Mouse (Mus musculus): Measurements from ENCODE around the gene Lsp1. TPM values are rescaled to one million over a fixed set of nuclear protein-coding genes. Genes with fewer than 3 reads are reported as not detected.

The Lsp1 gene
- polyA plus RNA-seq, 1 experiment from 2014 or later: 5.5 TPM

- H3K9me3 ChIP-seq (ENCODE audit: control insufficient read depth, low read length): no peaks in the 10 kb centered on the region
- no peaks in the 10 kb centered on the region for H3K36me3 ChIP-seq (ENCODE audit: control insufficient read depth, insufficient read depth, low read length)
- 50% methylated on average over 11 of the region's 11 CpGs for WGBS
- no peak for ATAC-seq
- H3K9ac ChIP-seq (ENCODE audit: low read depth, low read length): no peak overlapping the region
- H3K4me2 ChIP-seq (ENCODE audit: low read length): no peak overlapping the region
- H3K27ac ChIP-seq (ENCODE audit: low read depth, low read length): no peak overlapping the region; the same call in 1 of the 2 replicates
- peaks cover 18% of the 10 kb centered on the region for H3K4me1 ChIP-seq (ENCODE audit: control insufficient read depth, insufficient read depth, low read depth, low read length)
- no peak overlapping the region for H3K4me3 ChIP-seq (ENCODE audit: low read length)
- H3K27me3 ChIP-seq (replicated peaks; ENCODE audit: control insufficient read depth, insufficient read depth, low read length): no peaks in the 10 kb centered on the region; the same call in 1 of the 2 replicates
Observed at GRCm38 (mm10) chr7:142483136-142483535, 22.5 kb downstream of the Lsp1 start.

GRCm38 (mm10) chr7:142484780-142485179 lies 24.2 kb downstream of the Lsp1 start:
- Histone ChIP-seq H3K27me3 (replicated peaks; ENCODE audit: control insufficient read depth, insufficient read depth, low read length) (no peaks in the 10 kb centered on the region; the same call in 1 of the 2 replicates), H3K27ac (ENCODE audit: low read depth, low read length) (no peak overlapping the region), H3K4me2 (ENCODE audit: low read length) (no peak overlapping the region), H3K36me3 (ENCODE audit: control insufficient read depth, insufficient read depth, low read length) (no peaks in the 10 kb centered on the region), H3K4me3 (ENCODE audit: low read length) (no peak overlapping the region), H3K9ac (ENCODE audit: low read depth, low read length) (no peak overlapping the region), H3K4me1 (ENCODE audit: control insufficient read depth, insufficient read depth, low read depth, low read length) (peaks cover 18% of the 10 kb centered on the region), H3K9me3 (ENCODE audit: control insufficient read depth, low read length) (no peaks in the 10 kb centered on the region)
- WGBS: 84% methylated on average over 11 of the region's 12 CpGs
- ATAC-seq: no peak

DNA sequence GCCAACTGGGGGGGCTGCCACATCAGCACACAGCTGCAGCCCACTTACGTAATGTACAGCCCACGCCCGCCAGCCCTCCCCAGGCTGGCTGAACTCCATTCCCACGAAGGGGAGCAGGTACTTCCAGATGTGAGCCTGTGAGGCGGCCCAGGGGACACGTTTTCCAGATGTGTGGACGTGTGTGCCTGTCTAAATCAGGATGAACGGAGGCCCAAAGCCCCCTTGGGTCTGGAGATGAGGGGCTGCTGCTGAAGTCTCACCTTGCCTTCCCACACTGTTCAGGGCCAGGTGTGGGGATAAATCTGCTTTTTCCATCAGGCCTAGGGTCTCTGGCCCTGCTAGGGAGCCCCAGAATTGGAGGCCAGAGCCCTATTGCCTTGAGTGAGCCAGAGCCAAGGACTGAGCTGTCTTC lies 26.1 kb downstream of the Lsp1 start:
- Histone ChIP-seq H3K4me3 (ENCODE audit: low read length) (no peak overlapping the region), H3K9me3 (ENCODE audit: control insufficient read depth, low read length) (no peaks in the 10 kb centered on the region), H3K27me3 (replicated peaks; ENCODE audit: control insufficient read depth, insufficient read depth, low read length) (no peaks in the 10 kb centered on the region), H3K9ac (ENCODE audit: low read depth, low read length) (peak overlapping the region; percentile 32; the same call in 1 of the 2 replicates), H3K36me3 (ENCODE audit: control insufficient read depth, insufficient read depth, low read length) (no peaks in the 10 kb centered on the region), H3K4me2 (ENCODE audit: low read length) (no peak overlapping the region), H3K4me1 (ENCODE audit: control insufficient read depth, insufficient read depth, low read depth, low read length) (peaks cover 13% of the 10 kb centered on the region), H3K27ac (ENCODE audit: low read depth, low read length) (no peak overlapping the region; the same call in 1 of the 2 replicates)
- ATAC-seq: no peak
- 73% methylated on average over 8 of the region's 8 CpGs for WGBS

DNA sequence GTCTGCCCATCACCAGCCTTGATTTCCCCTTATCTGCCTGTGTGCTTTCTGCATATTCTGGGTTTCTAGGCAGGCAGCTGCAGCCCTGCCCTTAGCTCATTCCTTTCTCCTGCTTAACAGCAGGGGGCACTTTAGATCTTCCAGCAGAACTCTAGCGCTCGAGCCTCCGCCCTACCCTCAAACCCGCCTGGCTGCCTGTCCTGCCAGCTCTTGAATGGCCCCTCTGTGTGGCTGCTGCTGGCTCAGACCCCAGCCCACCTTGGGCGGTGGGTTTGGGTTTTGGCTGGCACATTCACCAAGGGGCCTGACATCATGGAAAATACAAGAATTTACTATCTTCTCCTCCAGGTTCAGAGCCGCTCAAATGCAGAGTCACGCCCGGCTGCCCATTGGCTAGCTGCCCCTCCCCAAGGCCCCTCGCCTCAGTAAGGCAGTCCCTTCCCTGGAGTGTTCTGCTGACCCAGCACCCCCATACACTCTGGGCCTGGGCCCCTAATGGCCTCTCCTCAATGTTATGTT lies 26.8 kb downstream of the Lsp1 start:
- Histone ChIP-seq H3K36me3 (ENCODE audit: control insufficient read depth, insufficient read depth, low read length) (no peaks in the 10 kb centered on the region), H3K9me3 (ENCODE audit: control insufficient read depth, low read length) (no peaks in the 10 kb centered on the region), H3K4me3 (ENCODE audit: low read length) (no peak overlapping the region), H3K27me3 (replicated peaks; ENCODE audit: control insufficient read depth, insufficient read depth, low read length) (no peaks in the 10 kb centered on the region), H3K4me1 (ENCODE audit: control insufficient read depth, insufficient read depth, low read depth, low read length) (peaks cover 8% of the 10 kb centered on the region), H3K27ac (ENCODE audit: low read depth, low read length) (peak overlapping the region; percentile 51), H3K4me2 (ENCODE audit: low read length) (peak overlapping the region; percentile 20; the same call in 1 of the 2 replicates), H3K9ac (ENCODE audit: low read depth, low read length) (peak overlapping the region; percentile 8; the same call in 1 of the 2 replicates)
- peak; percentile 85 for ATAC-seq
- 18% methylated on average over 9 of the region's 9 CpGs for WGBS

DNA sequence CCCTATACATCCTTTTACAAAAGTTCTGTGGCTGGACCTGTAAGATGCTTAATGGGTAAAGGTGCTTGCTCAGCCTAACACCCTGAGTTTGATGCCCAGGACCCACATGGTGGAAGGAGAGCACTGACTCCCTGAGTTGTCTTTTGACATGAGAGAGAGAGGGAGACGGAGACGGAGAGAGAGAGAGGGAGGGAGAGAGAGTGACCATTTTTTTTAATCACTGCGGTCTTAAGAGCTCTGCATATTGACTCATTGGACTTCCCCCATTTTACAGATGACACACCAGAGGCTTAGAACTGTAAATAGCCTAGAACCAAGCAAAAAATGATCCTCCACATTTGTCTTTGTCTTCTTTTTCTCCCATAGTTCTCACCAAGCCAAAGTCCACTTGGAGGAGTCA lies 27.4 kb downstream of the Lsp1 start:
- H3K4me2 ChIP-seq (ENCODE audit: low read length): no peak overlapping the region
- H3K9me3 ChIP-seq (ENCODE audit: control insufficient read depth, low read length): no peaks in the 10 kb centered on the region
- no peaks in the 10 kb centered on the region for H3K27me3 ChIP-seq (replicated peaks; ENCODE audit: control insufficient read depth, insufficient read depth, low read length)
- 89% methylated on average over 3 of the region's 3 CpGs for WGBS
- ATAC-seq: no peak
- no peaks in the 10 kb centered on the region for H3K36me3 ChIP-seq (ENCODE audit: control insufficient read depth, insufficient read depth, low read length)
- H3K27ac ChIP-seq (ENCODE audit: low read depth, low read length): no peak overlapping the region
- no peak overlapping the region for H3K4me3 ChIP-seq (ENCODE audit: low read length)
- H3K9ac ChIP-seq (ENCODE audit: low read depth, low read length): no peak overlapping the region
- peaks cover 8% of the 10 kb centered on the region for H3K4me1 ChIP-seq (ENCODE audit: control insufficient read depth, insufficient read depth, low read depth, low read length)

DNA sequence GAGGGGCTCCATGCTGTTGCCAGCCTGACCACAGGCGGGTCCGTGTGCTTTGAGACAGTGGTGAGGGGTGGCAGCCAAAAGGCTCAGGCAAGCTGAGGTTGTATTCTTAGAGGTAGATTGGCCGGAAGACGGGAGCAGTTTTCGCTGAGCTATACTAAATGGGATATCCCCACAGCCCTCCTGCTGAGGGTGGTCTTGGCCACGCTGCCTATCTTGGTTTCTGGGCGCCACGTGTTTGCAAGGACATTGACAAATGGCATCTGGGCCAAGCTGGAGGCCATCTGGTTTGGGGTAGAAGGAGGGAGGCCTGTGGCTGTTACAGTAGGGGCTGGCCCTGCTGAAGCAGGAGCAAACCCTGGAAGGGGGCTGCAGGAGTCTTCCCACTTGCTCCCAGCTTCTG lies 32.9 kb downstream of the Lsp1 start:
- H3K9ac ChIP-seq (ENCODE audit: low read depth, low read length): no peak overlapping the region
- no peak overlapping the region for H3K4me2 ChIP-seq (ENCODE audit: low read length)
- no peak overlapping the region for H3K4me3 ChIP-seq (ENCODE audit: low read length)
- ATAC-seq: no peak
- no peak overlapping the region for H3K27ac ChIP-seq (ENCODE audit: low read depth, low read length)
- H3K36me3 ChIP-seq (ENCODE audit: control insufficient read depth, insufficient read depth, low read length): no peaks in the 10 kb centered on the region
- no peaks in the 10 kb centered on the region for H3K27me3 ChIP-seq (replicated peaks; ENCODE audit: control insufficient read depth, insufficient read depth, low read length)
- H3K9me3 ChIP-seq (ENCODE audit: control insufficient read depth, low read length): no peaks in the 10 kb centered on the region
- no peaks in the 10 kb centered on the region for H3K4me1 ChIP-seq (ENCODE audit: control insufficient read depth, insufficient read depth, low read depth, low read length)
- WGBS: 74% methylated on average over 8 of the region's 8 CpGs

DNA sequence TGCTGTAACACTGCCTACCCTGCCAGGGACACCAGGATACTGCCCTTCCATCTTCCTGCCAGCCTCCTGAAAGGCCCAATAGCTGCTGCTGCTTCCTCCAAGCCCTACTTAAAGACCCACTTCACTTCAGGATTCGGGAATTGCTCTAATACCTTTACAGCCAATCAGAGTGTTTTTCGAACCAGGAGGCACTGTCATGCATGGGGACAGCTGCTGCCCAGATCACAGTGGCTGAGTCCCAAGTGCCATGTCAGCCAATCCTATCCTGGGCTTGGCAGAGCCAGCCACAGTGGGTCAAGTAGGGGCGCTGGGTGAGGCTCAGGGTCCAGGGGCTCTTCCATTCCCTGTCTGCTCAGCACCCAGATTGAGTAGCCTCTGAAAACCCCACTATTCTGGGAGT lies 35.5 kb downstream of the Lsp1 start:
- ATAC-seq: no peak
- H3K9ac ChIP-seq (ENCODE audit: low read depth, low read length): no peak overlapping the region
- no peak overlapping the region for H3K27ac ChIP-seq (ENCODE audit: low read depth, low read length)
- no peaks in the 10 kb centered on the region for H3K4me1 ChIP-seq (ENCODE audit: control insufficient read depth, insufficient read depth, low read depth, low read length)
- no peaks in the 10 kb centered on the region for H3K36me3 ChIP-seq (ENCODE audit: control insufficient read depth, insufficient read depth, low read length)
- no peak overlapping the region for H3K4me2 ChIP-seq (ENCODE audit: low read length)
- 70% methylated on average over 3 of the region's 3 CpGs for WGBS
- no peaks in the 10 kb centered on the region for H3K27me3 ChIP-seq (replicated peaks; ENCODE audit: control insufficient read depth, insufficient read depth, low read length)
- H3K9me3 ChIP-seq (ENCODE audit: control insufficient read depth, low read length): no peaks in the 10 kb centered on the region
- no peak overlapping the region for H3K4me3 ChIP-seq (ENCODE audit: low read length)

GRCm38 (mm10) chr7:142496800-142497199 lies 36.2 kb downstream of the Lsp1 start:
- H3K36me3 ChIP-seq (ENCODE audit: control insufficient read depth, insufficient read depth, low read length): no peaks in the 10 kb centered on the region
- H3K4me1 ChIP-seq (ENCODE audit: control insufficient read depth, insufficient read depth, low read depth, low read length): no peaks in the 10 kb centered on the region
- no peaks in the 10 kb centered on the region for H3K9me3 ChIP-seq (ENCODE audit: control insufficient read depth, low read length)
- no peak overlapping the region for H3K4me3 ChIP-seq (ENCODE audit: low read length)
- no peaks in the 10 kb centered on the region for H3K27me3 ChIP-seq (replicated peaks; ENCODE audit: control insufficient read depth, insufficient read depth, low read length)
- ATAC-seq: no peak
- no peak overlapping the region for H3K27ac ChIP-seq (ENCODE audit: low read depth, low read length)
- H3K4me2 ChIP-seq (ENCODE audit: low read length): no peak overlapping the region
- WGBS: 86% methylated on average over 5 of the region's 5 CpGs
- H3K9ac ChIP-seq (ENCODE audit: low read depth, low read length): no peak overlapping the region

GRCm38 (mm10) chr7:142497775-142498174 lies 37.2 kb downstream of the Lsp1 start:
- Histone ChIP-seq H3K9ac (ENCODE audit: low read depth, low read length) (no peak overlapping the region), H3K27me3 (replicated peaks; ENCODE audit: control insufficient read depth, insufficient read depth, low read length) (no peaks in the 10 kb centered on the region), H3K4me2 (ENCODE audit: low read length) (no peak overlapping the region), H3K27ac (ENCODE audit: low read depth, low read length) (no peak overlapping the region), H3K4me1 (ENCODE audit: control insufficient read depth, insufficient read depth, low read depth, low read length) (no peaks in the 10 kb centered on the region), H3K9me3 (ENCODE audit: control insufficient read depth, low read length) (no peaks in the 10 kb centered on the region), H3K36me3 (ENCODE audit: control insufficient read depth, insufficient read depth, low read length) (no peaks in the 10 kb centered on the region), H3K4me3 (ENCODE audit: low read length) (no peak overlapping the region)
- 93% methylated on average over 2 of the region's 2 CpGs for WGBS
- ATAC-seq: no peak

- Histone ChIP-seq H3K27ac (ENCODE audit: low read depth, low read length) (no peak within 1 kb of the TSS), H3K9me3 (ENCODE audit: control insufficient read depth, low read length) (no peaks in the 10 kb centered on the region), H3K27me3 (replicated peaks; ENCODE audit: control insufficient read depth, insufficient read depth, low read length) (no peaks in the 10 kb centered on the region), H3K4me3 (ENCODE audit: low read length) (no peak within 1 kb of the TSS), H3K36me3 (ENCODE audit: control insufficient read depth, insufficient read depth, low read length) (no peaks in the 10 kb centered on the region), H3K4me1 (ENCODE audit: control insufficient read depth, insufficient read depth, low read depth, low read length) (no peaks in the 10 kb centered on the region), H3K9ac (ENCODE audit: low read depth, low read length) (no peak within 1 kb of the TSS), H3K4me2 (ENCODE audit: low read length) (no peak within 1 kb of the TSS)
- no peak for ATAC-seq
- WGBS: 72% methylated on average over 2 of the region's 2 CpGs
Observed at GRCm38 (mm10) chr7:142498575-142498974, 38.0 kb downstream of the Lsp1 start, which contains the start of gene Tnnt3. Tnnt3 (plus strand) TSS chr7:142498836.
